Mouse (Mus musculus) liver, embryonic 14.5 days (tissue): Measurements from ENCODE around the gene Klhdc8b. TPM values are rescaled to one million over a fixed set of nuclear protein-coding genes. Genes with fewer than 3 reads are reported as not detected.

ENCODE experiments used
- ATAC-seq: fragments of 200-750 bp; cut with Nextera tagmentation; 2 replicates; pipeline ENCODE4 v1.8.0; 2017; ENCODE audit warnings: moderate number of reproducible peaks, mild to moderate bottlenecking, moderate library complexity; ENCODE audit not compliant: insufficient read depth
- DNase-seq, 3 experiments: peaks; one replicate each; pipeline ENCODE4 v3.0.0-alpha.2; 2012 to 2013; ENCODE audit warnings: low read depth in 3 of 3, low spot score in 3 of 3
- H3K27ac ChIP-seq: fragments of 300-500 bp; sonication (generic); 2 replicates; pipeline ENCODE4 v1.5.1; 2014; ENCODE audit warnings: moderate library complexity, mild to moderate bottlenecking, control low read depth, inconsistent platforms
- H3K27me3 ChIP-seq: fragments of 300-500 bp; sonication (generic); 2 replicates; pipeline ENCODE4 v1.6.1; 2014; ENCODE audit warnings: mild to moderate bottlenecking, low read length, moderate library complexity; ENCODE audit not compliant: control insufficient read depth, insufficient read depth
- H3K36me3 ChIP-seq: fragments of 300-500 bp; sonication (generic); replicated peaks from 2 replicates; pipeline ENCODE4 v1.6.1; 2014; ENCODE audit warnings: low read depth; ENCODE audit not compliant: control insufficient read depth, insufficient read depth
- H3K4me1 ChIP-seq, 2 experiments: fragments of 200-500 bp in 1 of 2; fragments of 300-500 bp in 1 of 2; sonication (generic) in 1 of 2; replicated peaks; 2 replicates each; pipeline ENCODE4 v1.6.1; 2012 to 2014; ENCODE audit warnings: antibody characterized with exemption in 1 of 2, inconsistent platforms in 1 of 2, low read length in 1 of 2; ENCODE audit not compliant: control insufficient read depth in 2 of 2, insufficient read depth in 2 of 2
- H3K4me2 ChIP-seq: fragments of 300-500 bp; sonication (generic); 2 replicates; pipeline ENCODE4 v1.6.1; 2014; ENCODE audit warnings: low read depth, mild to moderate bottlenecking, control low read depth, moderate library complexity
- H3K4me3 ChIP-seq, 2 experiments: fragments of 200-500 bp in 1 of 2; fragments of 300-500 bp in 1 of 2; sonication (generic) in 1 of 2; 2 replicates each; pipeline ENCODE4 v1.5.1; 2012 to 2014; ENCODE audit warnings: low read depth in 2 of 2, low read length in 2 of 2, mild to moderate bottlenecking in 2 of 2, control low read depth in 1 of 2, inconsistent platforms in 1 of 2, moderate library complexity in 1 of 2; ENCODE audit not compliant: insufficient read depth in 1 of 2
- H3K9ac ChIP-seq: fragments of 300-500 bp; sonication (generic); replicated peaks from 2 replicates; pipeline ENCODE4 v1.6.1; 2014; ENCODE audit warnings: mild to moderate bottlenecking, control low read depth, moderate library complexity
- H3K9me3 ChIP-seq: fragments of 300-500 bp; sonication (generic); 2 replicates; pipeline ENCODE4 v1.6.1; 2016; ENCODE audit warnings: low read length, mixed read lengths; ENCODE audit not compliant: control insufficient read depth
- CTCF ChIP-seq: IDR thresholded peaks from 2 replicates; pipeline ENCODE4 v1.5.1; 2016; ENCODE audit warnings: antibody characterized with exemption, low read depth, control low read depth
- EP300 ChIP-seq: IDR thresholded peaks from 2 replicates; pipeline ENCODE4 v1.6.1; 2016; ENCODE audit warnings: antibody characterized with exemption, low read depth
- WGBS: fragments of 180-500 bp; shearing (Covaris S2); extraction: QIAGEN DNeasy Blood & Tissue Kit; methylation state at CpG from one replicate; pipeline ENCODE4 v1.1.7; 2014; ENCODE audit not compliant: insufficient replicate concordance; 5-methylcytosine and 5-hydroxymethylcytosine counted together
- polyA plus RNA-seq, 2 experiments: library from polyadenylated mRNA; depleted of rRNA in 1 of 2; stranded (reverse) in 1 of 2; unstranded in 1 of 2; fragments of >200 nt; fragmentation: Nextera tagmentation in 1 of 2; extraction: Ambion mirVana in 1 of 2; gene quantifications; 2 replicates each; pipeline versions ENCODE4 v1.2.1 to v1.2.3; 2012 to 2014

The Klhdc8b gene
- polyA plus RNA-seq, 2 experiments, result 6.9 to 13.1 TPM

DNA sequence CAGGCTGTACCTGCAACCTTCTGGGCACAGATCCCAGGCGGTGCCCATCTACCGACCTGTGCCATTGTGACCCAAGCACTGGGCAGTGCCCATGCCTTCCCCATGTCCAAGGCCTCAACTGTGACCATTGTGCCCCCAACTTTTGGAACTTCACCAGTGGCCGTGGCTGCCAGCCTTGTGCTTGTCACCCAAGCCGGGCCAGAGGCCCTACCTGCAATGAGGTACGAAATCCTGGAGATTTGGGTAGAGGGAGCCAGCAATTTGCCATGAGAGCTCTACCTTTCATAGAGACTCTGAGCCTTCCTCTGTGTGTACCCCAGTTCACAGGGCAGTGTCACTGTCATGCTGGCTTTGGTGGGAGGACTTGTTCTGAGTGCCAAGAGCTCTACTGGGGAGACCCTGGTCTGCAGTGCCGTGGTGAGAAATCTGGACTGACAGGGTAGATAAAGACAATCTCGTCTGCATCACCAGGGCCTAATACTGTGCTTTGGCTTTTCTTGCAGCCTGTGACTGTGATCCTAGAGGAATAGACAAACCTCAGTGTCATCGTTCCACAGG is 25.7 kb upstream of the Klhdc8b start:
- no peak overlapping the region for H3K27ac ChIP-seq

DNA sequence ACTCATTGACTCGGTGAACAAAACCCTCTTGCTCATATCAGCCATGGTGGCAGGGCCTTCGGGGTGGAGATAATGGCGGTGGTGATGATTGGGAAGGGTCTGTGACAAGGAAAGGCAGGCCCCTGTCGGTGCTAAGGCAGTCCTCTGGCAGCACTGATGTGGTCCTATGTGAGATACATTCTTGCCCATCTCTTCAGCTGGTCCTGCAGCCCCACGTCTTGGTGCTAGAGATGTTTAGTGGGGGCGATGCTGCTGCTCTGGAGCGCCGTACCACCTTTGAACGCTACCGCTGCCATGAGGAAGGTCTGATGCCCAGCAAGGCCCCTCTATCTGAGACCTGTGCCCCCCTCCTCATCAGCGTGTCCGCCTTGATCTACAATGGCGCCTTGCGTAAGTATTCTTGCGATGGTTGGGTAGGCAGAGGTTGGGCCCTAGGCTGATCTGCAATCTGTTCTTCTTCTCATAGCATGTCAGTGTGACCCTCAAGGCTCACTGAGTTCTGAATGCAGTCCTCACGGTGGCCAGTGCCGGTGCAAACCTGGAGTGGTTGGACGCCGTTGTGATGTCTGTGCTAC is 24.0 kb upstream of the Klhdc8b start:
- H3K36me3 ChIP-seq, result no peaks in the 10 kb centered on the region
- WGBS, result 80% methylated on average over 19 of the region's 19 CpGs
- H3K9me3 ChIP-seq, result no peaks in the 10 kb centered on the region
- H3K4me2 ChIP-seq, result no peak overlapping the region
- TF ChIP-seq CTCF (no peak), EP300 (no peak)
- ATAC-seq (no peak), DNase-seq (no peak)
- H3K27me3 ChIP-seq, result no peaks in the 10 kb centered on the region
- no peak overlapping the region for H3K9ac ChIP-seq
- no peak overlapping the region for H3K4me3 ChIP-seq
- no peak overlapping the region for H3K27ac ChIP-seq
- H3K4me1 ChIP-seq, result peaks cover 0 to 2% of the 10 kb centered on the region in 2 experiments; a peak in 1 of 4 replicates

More for the DNA sequence above, 25.7 kb upstream of the Klhdc8b start:
- Histone ChIP-seq H3K4me2 (no peak overlapping the region), H3K27me3 (no peaks in the 10 kb centered on the region), H3K4me3 (no peak overlapping the region), H3K36me3 (no peaks in the 10 kb centered on the region), H3K9me3 (no peaks in the 10 kb centered on the region), H3K4me1 (peaks cover 4% of the 10 kb centered on the region in 2 experiments), H3K9ac (no peak overlapping the region)
- WGBS, result 70% methylated on average over 8 of the region's 8 CpGs
- TF ChIP-seq CTCF (no peak), EP300 (no peak)
- ATAC-seq (no peak), DNase-seq (no peak)

DNA sequence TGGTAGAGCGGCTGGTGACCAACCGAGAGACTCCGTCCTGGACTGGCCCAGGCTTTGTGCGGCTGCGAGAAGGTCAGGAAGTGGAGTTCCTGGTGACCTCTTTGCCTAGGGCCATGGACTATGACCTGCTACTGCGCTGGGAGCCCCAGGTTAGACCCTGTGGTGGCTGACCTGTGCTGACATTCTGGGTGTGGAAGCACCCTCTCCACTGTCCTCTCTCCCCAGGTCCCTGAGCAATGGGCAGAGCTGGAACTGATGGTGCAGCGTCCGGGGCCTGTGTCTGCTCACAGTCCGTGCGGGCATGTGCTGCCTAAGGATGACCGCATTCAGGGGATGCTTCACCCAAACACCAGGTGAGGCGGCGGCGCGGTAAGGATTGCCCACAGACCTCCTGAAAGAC is 22.6 kb upstream of the Klhdc8b start:
- Histone ChIP-seq H3K9ac (no peak overlapping the region), H3K4me2 (no peak overlapping the region), H3K27ac (no peak overlapping the region), H3K27me3 (no peaks in the 10 kb centered on the region; the same call in 1 of the 2 replicates), H3K4me1 (peaks cover 0 to 5% of the 10 kb centered on the region in 2 experiments; a peak in 1 of 4 replicates), H3K9me3 (no peaks in the 10 kb centered on the region), H3K4me3 (no peak overlapping the region), H3K36me3 (no peaks in the 10 kb centered on the region)
- ATAC-seq (no peak), DNase-seq (no peak)
- TF ChIP-seq CTCF, result no peak
- TF ChIP-seq EP300, result no peak
- WGBS, result 79% methylated on average over 15 of the region's 15 CpGs

DNA sequence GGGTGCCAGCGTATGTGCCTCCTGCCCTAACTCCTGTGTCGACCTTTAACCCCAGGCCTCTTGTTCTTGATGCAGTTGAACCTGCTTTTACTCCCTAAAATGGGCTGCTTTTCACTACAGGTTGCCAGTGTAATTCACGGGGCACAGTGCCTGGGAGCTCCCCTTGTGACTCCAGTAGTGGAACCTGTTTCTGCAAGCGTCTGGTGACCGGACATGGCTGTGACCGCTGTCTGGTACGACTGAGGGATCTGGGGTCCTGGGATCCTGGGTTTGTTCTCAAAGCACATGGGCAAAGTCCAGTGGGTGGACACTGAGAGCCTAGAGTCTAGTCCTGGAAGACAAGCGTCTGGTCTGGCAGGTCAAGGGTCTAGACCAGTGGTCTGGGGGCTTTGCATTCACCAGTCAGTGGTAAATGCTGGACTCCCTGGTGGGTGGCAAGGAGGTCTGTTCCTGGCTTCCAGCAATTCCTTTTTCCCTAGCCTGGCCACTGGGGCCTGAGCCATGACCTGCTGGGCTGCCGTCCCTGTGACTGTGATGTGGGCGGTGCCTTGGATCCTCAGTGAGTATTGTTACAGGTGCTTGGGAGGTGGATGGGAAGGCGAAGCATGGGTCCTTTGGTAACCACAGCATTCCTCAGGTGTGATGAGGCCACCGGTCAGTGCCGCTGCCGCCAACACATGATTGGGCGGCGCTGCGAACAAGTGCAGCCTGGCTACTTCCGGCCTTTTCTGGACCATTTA is 21.8 kb upstream of the Klhdc8b start:
- no peaks in the 10 kb centered on the region; the same call in 1 of the 2 replicates for H3K27me3 ChIP-seq
- H3K4me2 ChIP-seq, result no peak overlapping the region
- H3K36me3 ChIP-seq, result no peaks in the 10 kb centered on the region
- H3K4me3 ChIP-seq, result no peak overlapping the region
- no peak overlapping the region for H3K27ac ChIP-seq
- no peak for DNase-seq
- WGBS, result 77% methylated on average over 18 of the region's 18 CpGs
- H3K9me3 ChIP-seq, result no peaks in the 10 kb centered on the region
- ATAC-seq, result no peak
- H3K4me1 ChIP-seq, result peaks cover 0 to 6% of the 10 kb centered on the region in 2 experiments; a peak in 1 of 4 replicates
- TF ChIP-seq CTCF, result no peak
- no peak for TF ChIP-seq EP300
- H3K9ac ChIP-seq, result no peak overlapping the region

DNA sequence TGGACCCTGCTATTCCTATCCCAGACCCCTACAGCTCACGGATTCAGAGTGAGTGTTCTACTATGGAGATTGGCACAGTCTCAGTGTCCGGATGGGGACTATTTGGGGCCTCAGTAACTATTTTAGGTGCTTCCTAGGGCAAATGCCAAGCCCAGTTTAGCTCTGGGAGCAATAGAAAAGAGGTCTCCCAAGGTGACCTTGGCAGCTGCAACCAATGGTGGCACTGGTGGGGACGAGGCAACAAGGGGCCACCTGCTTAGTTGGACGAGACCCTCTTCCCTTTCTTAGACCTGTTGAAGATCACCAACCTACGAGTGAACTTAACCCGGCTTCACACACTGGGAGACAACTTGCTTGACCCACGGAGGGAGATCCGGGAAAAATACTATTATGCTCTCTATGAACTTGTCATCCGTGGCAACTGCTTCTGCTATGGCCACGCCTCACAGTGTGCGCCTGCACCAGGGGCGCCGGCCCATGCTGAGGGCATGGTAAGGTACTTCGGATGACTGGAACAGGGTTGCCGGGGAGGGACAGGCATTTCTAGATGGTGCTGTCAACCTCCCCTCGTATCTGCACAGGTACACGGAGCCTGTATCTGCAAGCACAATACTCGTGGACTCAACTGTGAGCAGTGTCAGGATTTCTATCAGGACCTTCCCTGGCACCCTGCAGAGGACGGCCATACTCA is 20.3 kb upstream of the Klhdc8b start:
- no peaks in the 10 kb centered on the region for H3K36me3 ChIP-seq
- ATAC-seq (no peak), DNase-seq (no peak)
- peaks cover 0 to 6% of the 10 kb centered on the region in 2 experiments; a peak in 1 of 4 replicates for H3K4me1 ChIP-seq
- no peak overlapping the region for H3K4me3 ChIP-seq
- no peaks in the 10 kb centered on the region for H3K9me3 ChIP-seq
- H3K4me2 ChIP-seq, result no peak overlapping the region
- 73% methylated on average over 19 of the region's 19 CpGs for WGBS
- TF ChIP-seq EP300 (no peak), CTCF (no peak)
- H3K9ac ChIP-seq, result no peak overlapping the region
- H3K27me3 ChIP-seq, result no peaks in the 10 kb centered on the region; the same call in 1 of the 2 replicates
- no peak overlapping the region for H3K27ac ChIP-seq
